ENCODE assay signal across 8 mouse cellular contexts in the genomic region with DNA sequence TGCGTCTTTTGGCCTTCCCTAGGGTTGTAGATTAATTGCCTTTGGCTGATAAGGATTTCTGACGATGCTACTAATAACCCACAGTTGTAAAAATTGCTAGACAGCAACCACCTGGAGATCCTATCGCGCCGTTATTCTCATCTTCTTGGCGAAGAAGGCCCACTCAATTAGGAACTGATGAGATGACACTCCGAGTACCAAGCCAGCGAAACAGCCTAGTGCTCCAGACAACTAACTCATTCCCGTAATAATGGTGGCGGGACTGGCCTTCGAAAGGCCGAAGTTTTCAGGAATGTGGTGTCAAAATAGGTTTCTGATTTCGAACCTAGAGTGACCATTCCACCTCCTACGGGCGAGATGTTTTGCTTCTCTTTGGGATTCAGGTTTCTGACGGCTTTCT. TPM values are rescaled to one million over a fixed set of nuclear protein-coding genes. Genes with fewer than 3 reads are reported as not detected.
A peak's percentile ranks its signal among the peaks of the same experiment; 100 is the strongest.
DNase-seq lines count a peak whose midpoint lies in the region; ATAC-seq and TF ChIP-seq lines count a peak whose summit lies in the region.

No protein-coding gene starts in this region.

- peak in 1 of 2 experiments; percentile 10 for DNase-seq in cerebellum, adult 2 months
- DNase-seq in cerebellum, adult 8-10 months = no peak
- no peak for DNase-seq in gastrocnemius, postnatal 14 days
- DNase-seq in layer of hippocampus, adult 9-10 months (ENCODE audit: low spot score) = no peak
- no peak for DNase-seq in left cerebral cortex, adult 8-10 months (ENCODE audit: low spot score in 2 of 2)

- no peak for ATAC-seq in heart, embryonic 16.5 days (replicated peaks; ENCODE audit: extremely low read depth, insufficient read depth, low FRiP score)
- no peak for ATAC-seq in liver, embryonic 16.5 days (ENCODE audit: low read depth)

- no peak for TF ChIP-seq POLR2A in cerebellum, adult 2 months (IDR thresholded peaks at IDR 0.05; ENCODE audit: borderline replicate concordance, insufficient read depth, low read length)
- TF ChIP-seq POLR2A in ES-Bruce4 (IDR thresholded peaks at IDR 0.05; ENCODE audit: insufficient read depth, low read length) = no peak

- TF ChIP-seq EP300 in ES-Bruce4 (IDR thresholded peaks at IDR 0.05; ENCODE audit: insufficient read depth, low read depth, low read length) = no peak

- H3K4me2 ChIP-seq in heart, embryonic 16.5 days (ENCODE audit: low read depth, low read length) = peak overlapping the region; percentile 91
- H3K4me2 ChIP-seq in liver, embryonic 16.5 days (ENCODE audit: low read depth, low read length) = no peak overlapping the region; the same call in 1 of the 2 replicates

- H3K9ac ChIP-seq in ES-Bruce4 (ENCODE audit: low read depth, poor library complexity, severe bottlenecking) = 0 out of 2 replicates have a peak overlapping the region, but pooled peaks have one; percentile 75
- peak overlapping the region; percentile 95 for H3K9ac ChIP-seq in heart, embryonic 16.5 days (ENCODE audit: low read length)
- H3K9ac ChIP-seq in liver, embryonic 16.5 days (ENCODE audit: low read depth, low read length) = no peak overlapping the region

- peaks cover 3% of the 10 kb centered on the region; the same call in 1 of the 2 replicates for H3K4me1 ChIP-seq in cerebellum, adult 2 months (ENCODE audit: control insufficient read depth, insufficient read depth, low read length)
- no peaks in the 10 kb centered on the region for H3K4me1 ChIP-seq in ES-Bruce4 (ENCODE audit: control insufficient read depth, insufficient read depth, low read length)
- peaks cover 31% of the 10 kb centered on the region for H3K4me1 ChIP-seq in heart, embryonic 16.5 days (ENCODE audit: control insufficient read depth, insufficient read depth, low read length)
- H3K4me1 ChIP-seq in liver, embryonic 16.5 days (ENCODE audit: control insufficient read depth, low read depth, low read length) = no peaks in the 10 kb centered on the region

- no peak for TF ChIP-seq CTCF in cerebellum, adult 2 months (IDR thresholded peaks at IDR 0.05; ENCODE audit: borderline replicate concordance, insufficient read depth, low read depth, low read length)
- no peak for TF ChIP-seq CTCF in ES-Bruce4 (IDR thresholded peaks at IDR 0.05; ENCODE audit: low read depth, low read length)

- no peaks in the 10 kb centered on the region; the same call in 1 of the 2 replicates for H3K9me3 ChIP-seq in ES-Bruce4 (replicated peaks; ENCODE audit: control insufficient read depth, insufficient read depth, low read length, poor library complexity, severe bottlenecking)
- peaks cover 3% of the 10 kb centered on the region; the same call in 1 of the 2 replicates for H3K9me3 ChIP-seq in heart, embryonic 16.5 days (replicated peaks; ENCODE audit: control insufficient read depth, low read length)
- H3K9me3 ChIP-seq in liver, embryonic 16.5 days (replicated peaks; ENCODE audit: control insufficient read depth, low read length) = no peaks in the 10 kb centered on the region

- peaks cover 2% of the 10 kb centered on the region; the same call in 1 of the 2 replicates for H3K27me3 ChIP-seq in cerebellum, adult 2 months (ENCODE audit: control insufficient read depth, insufficient read depth, low read length)
- peaks cover 6% of the 10 kb centered on the region for H3K27me3 ChIP-seq in ES-Bruce4 (ENCODE audit: control insufficient read depth, insufficient read depth, low read length, poor library complexity, severe bottlenecking)
- H3K27me3 ChIP-seq in heart, embryonic 16.5 days (ENCODE audit: control insufficient read depth, insufficient read depth, low read length) = no peaks in the 10 kb centered on the region
- peaks cover 46% of the 10 kb centered on the region for H3K27me3 ChIP-seq in liver, embryonic 16.5 days (ENCODE audit: control insufficient read depth, insufficient read depth, low read depth, low read length)

- peak overlapping the region; percentile 39 for H3K4me3 ChIP-seq in cerebellum, adult 2 months (replicated peaks; ENCODE audit: insufficient read depth, low read depth, low read length)
- H3K4me3 ChIP-seq in ES-Bruce4 (ENCODE audit: low read depth, low read length) = peak overlapping the region; percentile 66
- H3K4me3 ChIP-seq in heart, embryonic 16.5 days (ENCODE audit: low read length) = peak overlapping the region; percentile 62
- H3K4me3 ChIP-seq in liver, embryonic 16.5 days (ENCODE audit: low read depth, low read length) = peak overlapping the region; percentile 4; the same call in 1 of the 2 replicates

- H3K36me3 ChIP-seq in ES-Bruce4 (ENCODE audit: control insufficient read depth, insufficient read depth, low read length, poor library complexity, severe bottlenecking) = no peaks in the 10 kb centered on the region
- no peaks in the 10 kb centered on the region for H3K36me3 ChIP-seq in heart, embryonic 16.5 days (ENCODE audit: control insufficient read depth, insufficient read depth)
- no peaks in the 10 kb centered on the region for H3K36me3 ChIP-seq in liver, embryonic 16.5 days (ENCODE audit: control insufficient read depth, insufficient read depth)

- no peak overlapping the region; the same call in 1 of the 2 replicates for H3K27ac ChIP-seq in cerebellum, adult 2 months (ENCODE audit: insufficient read depth, low read length)
- H3K27ac ChIP-seq in ES-Bruce4 (ENCODE audit: insufficient read depth, low read length) = no peak overlapping the region
- H3K27ac ChIP-seq in heart, embryonic 16.5 days (ENCODE audit: low read length) = peak overlapping the region; percentile 93
- no peak overlapping the region for H3K27ac ChIP-seq in liver, embryonic 16.5 days (ENCODE audit: low read length)

- 37% methylated on average over 16 of the region's 16 CpGs for WGBS in cerebellum, adult 2 months
- WGBS in heart, embryonic 16.5 days = 9% methylated on average over 16 of the region's 16 CpGs
- WGBS in liver, embryonic 16.5 days (ENCODE audit: insufficient replicate concordance) = 4% methylated on average over 16 of the region's 16 CpGs

- intact Hi-C loops in gastrocnemius, postnatal 14 days (cut with DNase I; ENCODE audit: low total_unique reads) = loop anchor here (10.0 kb wide), 1 partner anchor 207 kb away; no protein-coding TSS in a partner anchor

RNA-seq across cellular contexts. Expression of gene Cachd1, which starts 1.6 kb away (rescaled TPM):
- 29.2 and 41.4 TPM in 2 replicates for polyA plus RNA-seq in cerebellum, adult 2 months (2012; rRNA removed)
- 6.3 and 8.2 TPM in 2 replicates for polyA plus RNA-seq in ES-Bruce4 (2011; ENCODE audit: insufficient read depth, insufficient read length, low read depth, missing spikeins)
- 4.6 and 8.9 TPM in 2 replicates for polyA plus RNA-seq in heart, embryonic 16.5 days (2015; fragmentation: Nextera tagmentation; extraction: Ambion mirVana)
- 5.3 and 6.5 TPM in 2 replicates for polyA plus RNA-seq in liver, embryonic 16.5 days (2015; fragmentation: Nextera tagmentation; extraction: Ambion mirVana)
- 1 to 10 TPM; 5.0 to 5.2 TPM for total RNA-seq in gastrocnemius, postnatal 14 days (2021)
- total RNA-seq in left cerebral cortex, adult 8-10 months (2022) = 10 to 100 TPM; 11.9 to 19.9 (median 16.4) TPM

Comparison
In these comparisons a context has a peak if more than half of its experiments do, and no peak if none do; other contexts are left out.
1. H3K4me3 ChIP-seq: peak in every context shown above with its lines; median percentile 66 in ES-Bruce4; 62 in heart, embryonic 16.5 days; 39 in cerebellum, adult 2 months; 4 in liver, embryonic 16.5 days.